Mouse (Mus musculus) heart, adult 2 months (tissue): Measurements from ENCODE around the gene C2cd2.

ENCODE experiments used
- CTCF ChIP-seq: fragments of 200-600 bp; IDR thresholded peaks from 2 replicates; pipeline ENCODE4 v1.8.1; 2022; ENCODE audit warnings: antibody characterized with exemption, mild to moderate bottlenecking, moderate library complexity
- POLR2A ChIP-seq: fragments of 200-500 bp; IDR thresholded peaks from 2 replicates; pipeline ENCODE4 v1.6.1; 2011; ENCODE audit warnings: mild to moderate bottlenecking, low read depth, low read length, control low read depth; ENCODE audit not compliant: insufficient read depth

GRCm38 (mm10) chr16:97874376-97874775 is 88.0 kb downstream of the C2cd2 start:
- no peak for TF ChIP-seq POLR2A
- TF ChIP-seq CTCF: no peak
